Mouse (Mus musculus): ENCODE data around the gene Gm6509. TPM values are rescaled to one million over a fixed set of nuclear protein-coding genes. Genes with fewer than 3 reads are reported as not detected.
"Not testable (repeated sequence)": the region's sequence is repeated elsewhere in the genome, so short reads cannot be mapped to it uniquely, and the experiment has no call there.

The Gm6509 gene
- polyA plus RNA-seq (2014; fragmentation: Nextera tagmentation; extraction: Ambion mirVana) = not detected in 2 replicates

DNA sequence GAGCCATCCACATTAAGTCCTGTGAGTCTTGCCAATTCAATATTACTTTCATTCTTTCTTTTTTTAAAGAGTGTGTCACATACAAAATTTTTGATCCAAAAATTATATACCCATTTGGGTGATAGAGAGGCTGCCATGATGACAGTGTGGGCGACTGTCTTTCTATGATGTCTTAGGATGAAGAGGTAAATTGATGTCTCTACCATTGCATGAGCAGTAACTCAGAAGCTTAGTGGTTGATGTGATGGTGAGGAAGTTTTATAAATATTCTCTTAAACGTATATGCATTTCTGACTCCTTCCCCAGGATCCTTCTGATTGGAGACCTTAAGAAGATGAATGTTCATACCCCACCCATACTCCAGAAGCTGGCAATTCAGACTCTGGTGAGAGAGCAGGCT lies at the start of gene Gm6509:
TSS of gene Gm6509 (plus strand) at position 301 of the 400 bp plus-strand sequence.
- 60% methylated on average over 1 of the region's 2 CpGs for WGBS
- not testable (repeated sequence) for H3K4me1 ChIP-seq (ENCODE audit: control insufficient read depth, insufficient read depth, low read length); H3K9ac ChIP-seq (replicated peaks; ENCODE audit: low read length); H3K27ac ChIP-seq (replicated peaks; ENCODE audit: low read depth, low read length); H3K27me3 ChIP-seq (ENCODE audit: control insufficient read depth, insufficient read depth, low read length); H3K4me3 ChIP-seq (replicated peaks; ENCODE audit: low read depth, low read length); ATAC-seq (ENCODE audit: low FRiP score, low TSS enrichment); H3K9me3 ChIP-seq (ENCODE audit: control insufficient read depth, low read length); DNase-seq; H3K4me2 ChIP-seq (ENCODE audit: low read length); H3K36me3 ChIP-seq (ENCODE audit: control insufficient read depth, insufficient read depth, low read length)

- H3K27ac ChIP-seq (replicated peaks; ENCODE audit: low read depth, low read length); H3K4me1 ChIP-seq (ENCODE audit: control insufficient read depth, insufficient read depth, low read length); H3K36me3 ChIP-seq (ENCODE audit: control insufficient read depth, insufficient read depth, low read length); H3K27me3 ChIP-seq (ENCODE audit: control insufficient read depth, insufficient read depth, low read length); ATAC-seq (ENCODE audit: low FRiP score, low TSS enrichment); H3K9ac ChIP-seq (replicated peaks; ENCODE audit: low read length); H3K4me2 ChIP-seq (ENCODE audit: low read length); H3K9me3 ChIP-seq (ENCODE audit: control insufficient read depth, low read length); DNase-seq; H3K4me3 ChIP-seq (replicated peaks; ENCODE audit: low read depth, low read length): not testable (repeated sequence)
- WGBS = no CpG with 5 or more reads among the region's 1 CpGs
These were observed 7.5 kb upstream of the Gm6509 start, which contains the start of gene Gm3147 for GRCm38 (mm10) chr5:94616242-94616641. Gene Gm3147, minus strand, starts transcription at chr5:94616342.

DNA sequence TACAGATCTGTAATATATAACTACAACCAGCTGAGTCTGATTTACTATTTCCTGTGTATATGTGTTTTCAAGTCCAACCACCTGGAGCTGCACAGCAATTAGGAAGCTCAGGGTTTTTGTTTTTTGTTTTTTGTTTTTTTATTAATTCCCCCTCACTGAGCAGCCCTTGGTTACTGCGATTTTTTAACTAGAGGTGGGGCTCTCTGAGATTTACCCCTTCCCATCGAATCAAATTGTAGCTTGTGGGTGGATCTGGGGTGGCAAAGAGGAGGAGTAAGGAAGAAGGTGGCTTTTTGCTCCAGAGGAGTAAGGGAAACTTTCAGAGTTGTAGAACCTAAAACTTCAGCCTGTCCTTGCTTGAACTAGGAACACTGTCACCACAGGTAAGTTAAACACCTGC lies 24.3 kb downstream of the Gm6509 start, which contains the start of gene Gm6205:
TSS of gene Gm6205 (plus strand) at position 301 of the 400 bp plus-strand sequence.
- no CpG with 5 or more reads among the region's 2 CpGs for WGBS
- not testable (repeated sequence) for H3K9ac ChIP-seq (replicated peaks; ENCODE audit: low read length); DNase-seq; H3K27me3 ChIP-seq (ENCODE audit: control insufficient read depth, insufficient read depth, low read length); H3K4me2 ChIP-seq (ENCODE audit: low read length); H3K9me3 ChIP-seq (ENCODE audit: control insufficient read depth, low read length); H3K4me3 ChIP-seq (replicated peaks; ENCODE audit: low read depth, low read length); H3K36me3 ChIP-seq (ENCODE audit: control insufficient read depth, insufficient read depth, low read length); H3K4me1 ChIP-seq (ENCODE audit: control insufficient read depth, insufficient read depth, low read length); H3K27ac ChIP-seq (replicated peaks; ENCODE audit: low read depth, low read length); ATAC-seq (ENCODE audit: low FRiP score, low TSS enrichment)

Other genes with a start within 250 kb of the Gm6509 start
- gene Gm7682, start 178.2 kb upstream of the Gm6509 start, polyA plus RNA-seq (2014; fragmentation: Nextera tagmentation; extraction: Ambion mirVana) = not detected in 2 replicates
- not detected in 2 replicates for gene Gm3139, start 97.7 kb upstream of the Gm6509 start, polyA plus RNA-seq (2014; fragmentation: Nextera tagmentation; extraction: Ambion mirVana)
- not detected in 2 replicates for gene Gm3147, start 7.6 kb upstream of the Gm6509 start, polyA plus RNA-seq (2014; fragmentation: Nextera tagmentation; extraction: Ambion mirVana)
- not detected in 2 replicates for gene Gm6205, start 24.4 kb downstream of the Gm6509 start, polyA plus RNA-seq (2014; fragmentation: Nextera tagmentation; extraction: Ambion mirVana)
- not detected in 2 replicates for gene Gm3183, start 241.5 kb downstream of the Gm6509 start, polyA plus RNA-seq (2014; fragmentation: Nextera tagmentation; extraction: Ambion mirVana)

All from midbrain, embryonic 14.5 days (tissue).